20 mouse cellular contexts compared by ENCODE assay signal in the genomic region with DNA sequence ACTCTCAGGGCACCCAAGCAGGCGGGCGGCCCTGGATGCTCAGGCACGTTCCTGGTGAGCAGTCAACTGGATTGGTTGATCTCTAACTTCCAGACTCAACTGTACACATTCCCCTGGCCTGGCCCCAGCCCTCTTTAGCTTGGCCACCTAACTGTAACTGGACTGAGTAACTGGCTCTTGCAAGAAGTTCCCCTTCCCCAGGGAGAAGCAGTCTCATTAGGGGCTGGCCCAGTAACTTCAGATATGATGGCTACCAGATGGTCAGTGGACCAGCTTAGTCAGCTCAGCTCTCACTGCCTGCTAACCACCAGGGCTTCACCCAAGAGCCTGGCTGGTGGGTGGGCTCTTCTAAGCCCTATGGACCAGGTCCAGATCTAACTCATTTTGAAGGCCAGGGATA.
DNase-seq lines count a peak whose midpoint lies in the region; ATAC-seq and TF ChIP-seq lines count a peak whose summit lies in the region.
"Had no signal": no experiment of that assay in that cellular context is flagged by ENCODE, and none has a peak within 500 bp of the region (broad histone marks: within the 10 kb centered on the region; RNA-seq: fewer than 3 reads in every experiment).

No protein-coding gene starts in this region.

- TF ChIP-seq POLR2A in ES-Bruce4 (IDR thresholded peaks at IDR 0.05; ENCODE audit: insufficient read depth, low read length): no peak

- H3K4me3 ChIP-seq in heart, embryonic 11.5 days (ENCODE audit: low read depth, low read length): no peak overlapping the region
- H3K4me3 ChIP-seq in ES-Bruce4 (ENCODE audit: low read depth, low read length): no peak overlapping the region
- H3K4me3 ChIP-seq: embryonic facial prominence, embryonic 13.5 days; heart, embryonic 15.5 days; lung, embryonic 15.5 days; midbrain, embryonic 10.5 days; neural tube, embryonic 12.5 days had no signal

- TF ChIP-seq EP300 in ES-Bruce4 (IDR thresholded peaks at IDR 0.05; ENCODE audit: insufficient read depth, low read depth, low read length): no peak

- H3K36me3 ChIP-seq in heart, embryonic 11.5 days (ENCODE audit: control insufficient read depth, insufficient read depth, low read length): no peaks in the 10 kb centered on the region
- peaks cover 13% of the 10 kb centered on the region for H3K36me3 ChIP-seq in ES-Bruce4 (ENCODE audit: control insufficient read depth, insufficient read depth, low read length, poor library complexity, severe bottlenecking)
- H3K36me3 ChIP-seq: embryonic facial prominence, embryonic 13.5 days; heart, embryonic 15.5 days; lung, embryonic 15.5 days; midbrain, embryonic 10.5 days; neural tube, embryonic 12.5 days had no signal

- H3K27ac ChIP-seq in heart, embryonic 11.5 days (ENCODE audit: low read depth, low read length): no peak overlapping the region
- peak overlapping the region; percentile 78 for H3K27ac ChIP-seq in ES-Bruce4 (ENCODE audit: insufficient read depth, low read length)
- H3K27ac ChIP-seq: embryonic facial prominence, embryonic 13.5 days; heart, embryonic 15.5 days; lung, embryonic 15.5 days; neural tube, embryonic 12.5 days had no signal

- no peak overlapping the region for H3K4me2 ChIP-seq in heart, embryonic 11.5 days
- H3K4me2 ChIP-seq: heart, embryonic 15.5 days; lung, embryonic 15.5 days had no signal

- H3K27me3 ChIP-seq in heart, embryonic 11.5 days (ENCODE audit: control insufficient read depth, insufficient read depth, low read length): peaks cover 55% of the 10 kb centered on the region
- H3K27me3 ChIP-seq in ES-Bruce4 (ENCODE audit: control insufficient read depth, insufficient read depth, low read length, poor library complexity, severe bottlenecking): no peaks in the 10 kb centered on the region

- no peaks in the 10 kb centered on the region for H3K9me3 ChIP-seq in heart, embryonic 11.5 days (replicated peaks; ENCODE audit: control insufficient read depth, low read length)
- H3K9me3 ChIP-seq in ES-Bruce4 (replicated peaks; ENCODE audit: control insufficient read depth, insufficient read depth, low read length, poor library complexity, severe bottlenecking): no peaks in the 10 kb centered on the region
- H3K9me3 ChIP-seq: embryonic facial prominence, embryonic 13.5 days; heart, embryonic 15.5 days; lung, embryonic 15.5 days; midbrain, embryonic 10.5 days; neural tube, embryonic 12.5 days had no signal

- H3K9ac ChIP-seq in heart, embryonic 11.5 days (ENCODE audit: low read depth, low read length): no peak overlapping the region
- H3K9ac ChIP-seq in ES-Bruce4 (ENCODE audit: low read depth, poor library complexity, severe bottlenecking): no peak overlapping the region
- H3K9ac ChIP-seq: heart, embryonic 15.5 days; lung, embryonic 15.5 days; neural tube, embryonic 12.5 days had no signal

- no peak for ATAC-seq in heart, embryonic 11.5 days (replicated peaks; ENCODE audit: insufficient number of reproducible peaks, low FRiP score, low TSS enrichment)
- ATAC-seq: forebrain, embryonic 16.5 days; intestine, postnatal 0 days had no signal

- WGBS in heart, embryonic 11.5 days (ENCODE audit: insufficient replicate concordance): 81% methylated on average over 3 of the region's 3 CpGs

- no peak for TF ChIP-seq CTCF in ES-Bruce4 (IDR thresholded peaks at IDR 0.05; ENCODE audit: low read depth, low read length)

- peak; percentile 95 for DNase-seq in heart, adult 11 months
- DNase-seq in kidney, postnatal 4 days: peak; percentile 31 to 51
- no peak for DNase-seq in kidney, adult 8-10 months
- peak; percentile 84 for DNase-seq in 3T3-L1 (ENCODE audit: low read depth, low spot score)
- no peak for DNase-seq in spleen, adult 18-20 months
- no peak for DNase-seq in embryo, embryonic 10.5 days (ENCODE audit: low spot score)
- DNase-seq: adrenal gland, postnatal 25 days; cerebellum, adult 18-20 months; kidney, postnatal 36 days; liver; thymus, postnatal 25 days had no signal

- H3K4me1 ChIP-seq in heart, embryonic 11.5 days (ENCODE audit: control insufficient read depth, insufficient read depth, low read length): peaks cover 10% of the 10 kb centered on the region
- H3K4me1 ChIP-seq in ES-Bruce4 (ENCODE audit: control insufficient read depth, insufficient read depth, low read length): peaks cover 33% of the 10 kb centered on the region

Comparison
In these comparisons a context has a peak if more than half of its experiments do, and no peak if none do; other contexts are left out.
1. DNase-seq: peak in heart, adult 11 months (single experiment), kidney, postnatal 4 days (2 of 2) and 3T3-L1 (single experiment); none in kidney, adult 8-10 months (0 of 2), spleen, adult 18-20 months (0 of 2) and embryo, embryonic 10.5 days (single experiment).